Mouse (Mus musculus) limb, embryonic 10.5 days (tissue): ENCODE results near the gene Slc2a9. TPM values are rescaled to one million over a fixed set of nuclear protein-coding genes. Genes with fewer than 3 reads are reported as not detected.

ENCODE experiments used
- DNase-seq: peaks from one replicate; pipeline ENCODE4 v3.0.0-alpha.2; 2017; ENCODE audit warnings: low spot score
- H3K27ac ChIP-seq: fragments of 300-500 bp; sonication (generic); 2 replicates; pipeline ENCODE4 v1.5.1; 2016; ENCODE audit warnings: mild to moderate bottlenecking
- H3K27me3 ChIP-seq: fragments of 300-500 bp; sonication (generic); 2 replicates; pipeline ENCODE4 v1.6.1; 2016; ENCODE audit warnings: low read depth, mild to moderate bottlenecking; ENCODE audit not compliant: poor library complexity, severe bottlenecking
- H3K36me3 ChIP-seq: fragments of 300-500 bp; sonication (generic); 2 replicates; pipeline ENCODE4 v1.6.1; 2016; ENCODE audit warnings: mild to moderate bottlenecking, moderate library complexity
- H3K4me1 ChIP-seq: fragments of 300-500 bp; sonication (generic); 2 replicates; pipeline ENCODE4 v1.6.1; 2016
- H3K4me3 ChIP-seq: fragments of 300-500 bp; sonication (generic); 2 replicates; pipeline ENCODE4 v1.5.1; 2016; ENCODE audit warnings: mild to moderate bottlenecking, moderate library complexity
- H3K9me3 ChIP-seq: fragments of 300-500 bp; sonication (generic); replicated peaks from 2 replicates; pipeline ENCODE4 v1.6.1; 2016; ENCODE audit warnings: mild to moderate bottlenecking
- WGBS: fragments of 180-500 bp; shearing (Covaris S2); methylation state at CpG from one replicate; pipeline ENCODE4 v1.1.7; 2016; 5-methylcytosine and 5-hydroxymethylcytosine counted together
- polyA plus RNA-seq: library from polyadenylated mRNA; unstranded; fragments of >200 nt; fragmentation: Nextera tagmentation; extraction: Ambion mirVana; gene quantifications from 2 replicates; pipeline ENCODE4 v1.2.1, GENCODE M21; 2016

The Slc2a9 gene
- polyA plus RNA-seq, 1 experiment from 2014 or later: 0.13 TPM

GRCm38 (mm10) chr5:38440252-38441005 is 62.5 kb downstream of the Slc2a9 start:
- DNase-seq: no peak
- no peak overlapping the region for H3K27ac ChIP-seq
- H3K4me1 ChIP-seq: no peaks in the 10 kb centered on the region
- no peaks in the 10 kb centered on the region for H3K9me3 ChIP-seq
- 90% methylated on average over 9 of the region's 9 CpGs for WGBS
- H3K4me3 ChIP-seq: no peak overlapping the region
- no peaks in the 10 kb centered on the region for H3K36me3 ChIP-seq
- no peaks in the 10 kb centered on the region for H3K27me3 ChIP-seq

- Histone ChIP-seq H3K36me3 (no peaks in the 10 kb centered on the region), H3K4me3 (no peak overlapping the region), H3K4me1 (no peaks in the 10 kb centered on the region), H3K9me3 (no peaks in the 10 kb centered on the region), H3K27ac (no peak overlapping the region), H3K27me3 (no peaks in the 10 kb centered on the region)
- 93% methylated on average over 11 of the region's 11 CpGs for WGBS
- no peak for DNase-seq
Measured at GRCm38 (mm10) chr5:38436681-38437080, 66.3 kb downstream of the Slc2a9 start.

GRCm38 (mm10) chr5:38434875-38435274 is 68.1 kb downstream of the Slc2a9 start:
- Histone ChIP-seq H3K36me3 (no peaks in the 10 kb centered on the region), H3K27ac (no peak overlapping the region), H3K27me3 (no peaks in the 10 kb centered on the region), H3K9me3 (no peaks in the 10 kb centered on the region), H3K4me1 (no peaks in the 10 kb centered on the region), H3K4me3 (no peak overlapping the region)
- WGBS: 84% methylated on average over 3 of the region's 3 CpGs
- no peak for DNase-seq

- no peak for DNase-seq
- WGBS: 79% methylated on average over 7 of the region's 7 CpGs
- Histone ChIP-seq H3K27ac (no peak overlapping the region), H3K4me1 (no peaks in the 10 kb centered on the region), H3K9me3 (no peaks in the 10 kb centered on the region), H3K36me3 (no peaks in the 10 kb centered on the region), H3K4me3 (no peak overlapping the region), H3K27me3 (no peaks in the 10 kb centered on the region)
Measured at GRCm38 (mm10) chr5:38431201-38431600, 71.7 kb downstream of the Slc2a9 start.

- Histone ChIP-seq H3K27ac (no peak overlapping the region), H3K36me3 (no peaks in the 10 kb centered on the region), H3K27me3 (no peaks in the 10 kb centered on the region), H3K4me3 (no peak overlapping the region), H3K4me1 (no peaks in the 10 kb centered on the region), H3K9me3 (no peaks in the 10 kb centered on the region)
- no peak for DNase-seq
- 41% methylated on average over 6 of the region's 6 CpGs for WGBS
Measured at GRCm38 (mm10) chr5:38429106-38429505, 73.8 kb downstream of the Slc2a9 start.

GRCm38 (mm10) chr5:38427757-38428156 is 75.2 kb downstream of the Slc2a9 start:
- Histone ChIP-seq H3K27ac (no peak overlapping the region), H3K27me3 (no peaks in the 10 kb centered on the region), H3K4me1 (no peaks in the 10 kb centered on the region), H3K4me3 (no peak overlapping the region), H3K9me3 (no peaks in the 10 kb centered on the region), H3K36me3 (no peaks in the 10 kb centered on the region)
- no peak for DNase-seq
- 58% methylated on average over 5 of the region's 5 CpGs for WGBS

GRCm38 (mm10) chr5:38425569-38425968 is 77.4 kb downstream of the Slc2a9 start:
- Histone ChIP-seq H3K27me3 (no peaks in the 10 kb centered on the region), H3K36me3 (no peaks in the 10 kb centered on the region), H3K4me3 (no peak overlapping the region), H3K27ac (no peak overlapping the region), H3K9me3 (no peaks in the 10 kb centered on the region), H3K4me1 (no peaks in the 10 kb centered on the region)
- DNase-seq: no peak
- WGBS: 86% methylated on average over 6 of the region's 6 CpGs

- 63% methylated on average over 4 of the region's 4 CpGs for WGBS
- H3K36me3 ChIP-seq: no peaks in the 10 kb centered on the region
- DNase-seq: no peak
Measured at GRCm38 (mm10) chr5:38422426-38422825, 80.5 kb downstream of the Slc2a9 start.

GRCm38 (mm10) chr5:38418799-38419198 is 84.1 kb downstream of the Slc2a9 start:
- H3K9me3 ChIP-seq: no peaks in the 10 kb centered on the region
- no peak for DNase-seq
- no peaks in the 10 kb centered on the region for H3K4me1 ChIP-seq
- H3K27ac ChIP-seq: no peak overlapping the region
- WGBS: 87% methylated on average over 6 of the region's 6 CpGs
- H3K27me3 ChIP-seq: no peaks in the 10 kb centered on the region
- H3K36me3 ChIP-seq: no peaks in the 10 kb centered on the region
- no peak overlapping the region for H3K4me3 ChIP-seq

More at GRCm38 (mm10) chr5:38422426-38422825, 80.5 kb downstream of the Slc2a9 start:
- Histone ChIP-seq H3K4me3 (no peak overlapping the region), H3K4me1 (no peaks in the 10 kb centered on the region), H3K27me3 (no peaks in the 10 kb centered on the region), H3K27ac (no peak overlapping the region), H3K9me3 (no peaks in the 10 kb centered on the region)

GRCm38 (mm10) chr5:38403612-38404011 is 99.3 kb downstream of the Slc2a9 start:
- 64% methylated on average over 3 of the region's 3 CpGs for WGBS
- Histone ChIP-seq H3K4me3 (no peak overlapping the region), H3K27ac (no peak overlapping the region), H3K36me3 (no peaks in the 10 kb centered on the region), H3K27me3 (no peaks in the 10 kb centered on the region), H3K9me3 (no peaks in the 10 kb centered on the region), H3K4me1 (no peaks in the 10 kb centered on the region)
- no peak for DNase-seq

GRCm38 (mm10) chr5:38402288-38402687 is 100.7 kb downstream of the Slc2a9 start:
- Histone ChIP-seq H3K27me3 (no peaks in the 10 kb centered on the region), H3K4me3 (no peak overlapping the region), H3K27ac (no peak overlapping the region), H3K9me3 (no peaks in the 10 kb centered on the region), H3K36me3 (no peaks in the 10 kb centered on the region), H3K4me1 (no peaks in the 10 kb centered on the region)
- whole genome bisulfite sequencing: 88% methylated on average over 3 of the region's 3 CpGs
- no peak for DNase-seq

GRCm38 (mm10) chr5:38388857-38389256 is 114.1 kb downstream of the Slc2a9 start:
- 29% methylated on average over 2 of the region's 2 CpGs for WGBS
- Histone ChIP-seq H3K9me3 (no peaks in the 10 kb centered on the region), H3K4me1 (peaks cover 30% of the 10 kb centered on the region), H3K27me3 (no peaks in the 10 kb centered on the region), H3K4me3 (no peak overlapping the region), H3K36me3 (no peaks in the 10 kb centered on the region), H3K27ac (peak overlapping the region; percentile 62; the same call in 1 of the 2 replicates)
- DNase-seq: no peak

- peaks cover 30% of the 10 kb centered on the region for H3K4me1 ChIP-seq
- no peaks in the 10 kb centered on the region for H3K9me3 ChIP-seq
- peak; percentile 48 for DNase-seq
- H3K36me3 ChIP-seq: no peaks in the 10 kb centered on the region
- no peak overlapping the region for H3K4me3 ChIP-seq
- WGBS: 13% methylated on average over 10 of the region's 10 CpGs
- peak overlapping the region; percentile 62 for H3K27ac ChIP-seq
- no peaks in the 10 kb centered on the region for H3K27me3 ChIP-seq
Measured at GRCm38 (mm10) chr5:38388420-38388823, 114.5 kb downstream of the Slc2a9 start.

- no peak for DNase-seq
- Histone ChIP-seq H3K27me3 (no peaks in the 10 kb centered on the region), H3K36me3 (no peaks in the 10 kb centered on the region), H3K27ac (no peak overlapping the region), H3K4me3 (no peak overlapping the region), H3K4me1 (peaks cover 3% of the 10 kb centered on the region; the same call in 1 of the 2 replicates), H3K9me3 (no peaks in the 10 kb centered on the region)
- WGBS: 93% methylated on average over 5 of the region's 5 CpGs
Measured at GRCm38 (mm10) chr5:38379970-38380369, 123.0 kb downstream of the Slc2a9 start.
